Mouse (Mus musculus) limb, embryonic 13.5 days (tissue): ENCODE data around the gene Spats2l. TPM values are rescaled to one million over a fixed set of nuclear protein-coding genes. Genes with fewer than 3 reads are reported as not detected.
A peak's percentile ranks its signal among the peaks of the same experiment; 100 is the strongest.

Experiments used
- ATAC-seq: fragments of 200-750 bp; cut with Nextera tagmentation; 2 replicates; pipeline ENCODE4 v1.8.0; 2017; ENCODE audit warnings: low read depth, moderate number of reproducible peaks, moderate TSS enrichment; ENCODE audit not compliant: low FRiP score
- H3K27ac ChIP-seq: fragments of 300-500 bp; sonication (generic); 2 replicates; pipeline ENCODE4 v1.5.1; 2015; ENCODE audit warnings: inconsistent platforms, mild to moderate bottlenecking, moderate library complexity
- H3K27me3 ChIP-seq: fragments of 300-500 bp; sonication (generic); 2 replicates; pipeline ENCODE4 v1.6.1; 2015; ENCODE audit warnings: mild to moderate bottlenecking, inconsistent platforms
- H3K36me3 ChIP-seq: fragments of 300-500 bp; sonication (generic); 2 replicates; pipeline ENCODE4 v1.6.1; 2015; ENCODE audit warnings: inconsistent platforms, mild to moderate bottlenecking, moderate library complexity
- H3K4me1 ChIP-seq: fragments of 300-500 bp; sonication (generic); 2 replicates; pipeline ENCODE4 v1.6.1; 2015; ENCODE audit warnings: inconsistent platforms
- H3K4me2 ChIP-seq: fragments of 300-500 bp; sonication (generic); replicated peaks from 2 replicates; pipeline ENCODE4 v1.6.1; 2015; ENCODE audit warnings: inconsistent platforms, mild to moderate bottlenecking, moderate library complexity
- H3K4me3 ChIP-seq: fragments of 300-500 bp; sonication (generic); 2 replicates; pipeline ENCODE4 v1.5.1; 2015; ENCODE audit warnings: moderate library complexity, mild to moderate bottlenecking, inconsistent platforms
- H3K9ac ChIP-seq: fragments of 300-500 bp; sonication (generic); 2 replicates; pipeline ENCODE4 v1.6.1; 2015; ENCODE audit warnings: mild to moderate bottlenecking, inconsistent platforms
- H3K9me3 ChIP-seq: fragments of 300-500 bp; sonication (generic); 2 replicates; pipeline ENCODE4 v1.6.1; 2016; ENCODE audit warnings: inconsistent platforms
- WGBS: fragments of 180-500 bp; shearing (Covaris S2); methylation state at CpG from one replicate; pipeline ENCODE4 v1.1.7; 2015; 5-methylcytosine and 5-hydroxymethylcytosine counted together
- polyA plus RNA-seq: library from polyadenylated mRNA; unstranded; fragments of >200 nt; fragmentation: Nextera tagmentation; extraction: Ambion mirVana; gene quantifications from 2 replicates; pipeline ENCODE4 v1.2.1, GENCODE M21; 2015

Gene Spats2l
- polyA plus RNA-seq, 1 experiment from 2014 or later, result 191 TPM

DNA sequence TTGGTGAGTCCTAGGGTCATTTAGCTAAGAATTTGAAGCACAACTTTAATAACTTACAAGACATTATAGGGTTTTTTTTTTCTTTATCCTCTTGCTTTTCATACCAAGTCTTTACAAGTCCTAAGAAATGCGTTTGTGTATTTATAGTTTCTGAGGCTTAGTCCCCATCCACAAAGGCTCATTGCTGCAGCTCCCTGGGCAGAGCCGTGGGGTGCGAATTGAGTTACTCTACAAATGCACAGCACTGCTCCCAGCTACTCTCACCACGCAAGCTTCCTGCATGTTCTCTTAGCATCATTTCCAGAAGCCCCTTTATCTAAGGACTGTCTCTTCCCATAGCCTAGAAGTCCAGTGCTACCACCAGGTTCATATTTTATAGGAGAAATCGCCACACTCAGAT is 175.8 kb downstream of the Spats2l start:
- H3K4me3 ChIP-seq, result no peak overlapping the region
- no peak overlapping the region for H3K4me2 ChIP-seq
- peaks cover 21% of the 10 kb centered on the region for H3K4me1 ChIP-seq
- ATAC-seq, result no peak
- H3K36me3 ChIP-seq, result peaks cover 46% of the 10 kb centered on the region
- 65% methylated on average over 5 of the region's 5 CpGs for WGBS
- no peaks in the 10 kb centered on the region for H3K9me3 ChIP-seq
- no peaks in the 10 kb centered on the region for H3K27me3 ChIP-seq
- H3K9ac ChIP-seq, result no peak overlapping the region
- H3K27ac ChIP-seq, result no peak overlapping the region

DNA sequence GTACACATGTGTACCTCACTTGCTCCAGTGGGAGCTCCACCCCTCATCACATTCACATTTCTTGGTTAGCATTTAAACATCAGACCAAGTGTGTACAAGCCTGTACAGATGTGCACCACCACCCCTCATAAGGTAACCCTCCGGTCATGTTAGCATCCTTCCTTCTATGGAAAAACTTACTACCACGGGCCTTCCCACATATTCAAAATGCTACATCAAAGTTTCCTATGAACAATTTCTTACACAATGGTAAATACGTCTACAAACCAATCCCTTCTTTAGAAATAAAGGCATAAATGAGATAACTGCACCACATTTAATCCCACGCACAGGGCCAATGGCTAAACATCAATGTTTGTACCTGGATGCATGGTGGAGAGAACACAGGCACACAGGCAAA is 178.5 kb downstream of the Spats2l start:
- Histone ChIP-seq H3K4me2 (no peak overlapping the region), H3K36me3 (peaks cover 58% of the 10 kb centered on the region), H3K27me3 (no peaks in the 10 kb centered on the region), H3K9me3 (no peaks in the 10 kb centered on the region), H3K4me1 (peaks cover 20% of the 10 kb centered on the region), H3K9ac (no peak overlapping the region), H3K4me3 (no peak overlapping the region), H3K27ac (no peak overlapping the region)
- WGBS, result 94% methylated on average over 4 of the region's 4 CpGs
- no peak for ATAC-seq

DNA sequence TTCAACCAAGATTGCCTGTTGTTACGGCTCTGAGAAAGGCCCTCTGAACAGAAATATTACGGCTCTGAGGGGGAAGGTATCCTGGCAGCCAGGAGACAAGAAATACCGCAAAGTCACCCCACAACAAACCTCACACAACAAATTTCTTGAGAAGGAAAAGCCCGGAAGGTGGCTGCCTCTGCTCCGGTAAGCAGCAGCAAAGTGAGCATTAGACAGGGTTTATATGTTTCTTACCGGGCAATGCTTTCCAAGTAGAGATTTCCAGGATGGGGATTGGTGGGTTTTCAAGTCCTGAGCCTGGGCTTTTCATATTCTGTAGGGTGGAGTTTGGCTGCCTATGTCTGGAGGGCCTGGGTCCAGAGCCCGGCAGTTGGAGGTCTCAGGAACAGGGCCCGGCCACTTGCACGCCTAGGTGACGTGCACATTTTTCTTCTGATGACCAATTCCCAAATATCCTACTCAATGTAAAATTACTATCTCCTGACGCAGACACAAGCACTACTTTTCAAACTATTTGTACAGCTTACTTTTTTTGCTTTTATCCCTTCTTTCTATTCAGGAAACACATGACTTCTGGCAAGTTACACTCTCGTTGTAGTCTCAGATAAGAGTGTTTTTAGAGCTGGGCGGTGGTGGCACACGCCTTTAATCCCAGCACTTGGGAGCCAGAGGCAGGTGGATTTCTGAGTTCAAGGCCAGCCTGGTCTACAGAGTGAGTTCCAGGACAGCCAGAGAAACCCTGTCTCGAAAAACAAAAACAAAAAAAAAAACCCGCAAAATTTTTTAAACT is 179.8 kb downstream of the Spats2l start:
- Histone ChIP-seq H3K9me3 (no peaks in the 10 kb centered on the region), H3K4me1 (peaks cover 7% of the 10 kb centered on the region), H3K27me3 (no peaks in the 10 kb centered on the region), H3K27ac (no peak overlapping the region), H3K36me3 (peaks cover 63% of the 10 kb centered on the region), H3K9ac (no peak overlapping the region), H3K4me2 (no peak overlapping the region), H3K4me3 (no peak overlapping the region)
- no peak for ATAC-seq
- 88% methylated on average over 16 of the region's 16 CpGs for WGBS

DNA sequence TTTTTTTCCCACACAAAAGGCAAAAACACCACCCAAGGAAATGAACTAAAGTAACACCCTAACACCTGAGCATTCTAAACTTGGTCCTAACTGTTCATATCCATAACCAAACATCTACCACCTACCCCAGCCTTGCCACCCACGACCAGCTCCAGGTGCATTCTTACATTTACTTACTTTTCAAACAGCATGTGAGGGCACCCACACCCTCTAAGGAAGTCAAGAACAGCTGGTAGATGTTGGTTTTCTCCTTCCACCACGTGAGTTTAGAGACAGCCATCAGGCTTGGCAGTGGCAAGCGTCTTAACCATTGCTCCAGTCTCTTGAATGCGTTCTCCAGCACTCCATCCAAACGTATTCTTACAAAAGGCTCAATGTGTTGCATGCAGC is 180.4 kb downstream of the Spats2l start:
- Histone ChIP-seq H3K27me3 (no peaks in the 10 kb centered on the region), H3K36me3 (peaks cover 69% of the 10 kb centered on the region), H3K9me3 (no peaks in the 10 kb centered on the region), H3K9ac (no peak overlapping the region), H3K27ac (no peak overlapping the region), H3K4me1 (0 out of 2 replicates have a peak, but pooled peaks cover 4% of the 10 kb centered on the region), H3K4me2 (no peak overlapping the region), H3K4me3 (no peak overlapping the region)
- no peak for ATAC-seq
- WGBS, result 88% methylated on average over 5 of the region's 5 CpGs

DNA sequence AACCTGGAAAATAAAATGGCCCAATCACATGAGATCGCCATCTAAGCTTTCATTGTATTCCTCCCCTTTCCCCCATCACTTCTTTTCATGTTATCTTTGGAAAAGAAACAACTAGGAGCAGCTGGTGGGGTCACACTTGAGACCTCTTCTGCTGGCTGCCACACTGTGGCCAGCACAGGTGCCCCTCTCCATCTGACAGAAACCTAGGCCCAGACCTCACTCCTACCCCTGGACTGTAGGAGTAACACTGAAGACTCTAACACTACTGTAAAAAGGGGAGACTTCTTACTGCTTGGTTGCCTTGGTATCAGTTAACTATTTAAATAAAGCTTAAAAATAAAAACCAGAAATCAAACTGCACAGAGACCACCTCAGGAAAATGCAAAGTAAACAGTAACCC is 181.8 kb downstream of the Spats2l start:
- no peak overlapping the region for H3K9ac ChIP-seq
- ATAC-seq, result no peak
- no peak overlapping the region for H3K27ac ChIP-seq
- H3K9me3 ChIP-seq, result no peaks in the 10 kb centered on the region
- H3K4me2 ChIP-seq, result no peak overlapping the region
- H3K4me3 ChIP-seq, result no peak overlapping the region
- H3K36me3 ChIP-seq, result peaks cover 71% of the 10 kb centered on the region
- no peaks in the 10 kb centered on the region for H3K27me3 ChIP-seq
- 0 out of 2 replicates have a peak, but pooled peaks cover 4% of the 10 kb centered on the region for H3K4me1 ChIP-seq
- 97% methylated on average over 1 of the region's 1 CpGs for WGBS

DNA sequence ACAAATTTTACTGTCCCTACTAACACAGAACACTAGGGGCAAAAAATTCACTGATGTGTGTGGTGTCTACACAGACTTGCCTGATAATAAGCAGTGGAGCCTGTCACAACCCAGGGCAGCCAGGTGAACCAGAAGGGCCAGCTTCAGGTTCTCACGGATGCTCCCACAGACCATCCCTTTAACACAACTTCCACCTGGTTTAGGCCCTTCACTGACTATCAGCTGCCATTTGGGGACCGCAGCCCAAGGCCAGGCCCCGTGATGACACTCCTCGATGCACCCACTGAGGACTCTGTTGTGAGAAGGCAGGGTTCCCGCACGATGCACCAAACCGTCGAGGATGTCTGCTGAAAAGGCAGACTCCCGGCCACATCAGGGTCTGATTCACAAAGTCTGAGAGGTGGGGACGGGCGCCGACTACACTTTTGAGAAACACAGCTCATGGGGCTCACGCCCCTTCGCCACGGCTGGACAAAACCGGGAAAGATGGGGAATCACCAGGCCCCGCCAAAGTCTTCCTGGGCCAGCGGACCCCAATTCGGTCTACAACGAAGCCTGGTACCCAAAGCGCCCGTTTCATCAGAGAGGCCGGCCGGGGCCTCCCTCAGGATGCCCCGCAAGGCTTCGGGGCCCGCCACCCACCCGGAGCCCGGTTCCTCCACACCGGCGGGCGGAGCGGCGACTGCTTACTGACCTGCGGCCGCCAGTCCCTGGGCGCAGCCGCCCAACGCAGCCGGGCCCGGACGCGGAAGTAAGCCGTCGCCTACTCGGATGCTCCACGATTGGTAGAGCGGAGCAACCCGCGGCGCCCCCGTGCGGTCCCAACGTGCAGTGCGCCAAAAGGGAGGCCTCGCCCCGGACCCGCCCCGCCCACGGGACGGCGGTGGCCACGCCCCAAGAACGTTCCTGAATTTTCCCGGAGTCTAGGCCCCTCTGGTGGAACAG is 195.6 kb downstream of the Spats2l start:
- no peaks in the 10 kb centered on the region for H3K9me3 ChIP-seq
- under 1% methylated on average over 65 of the region's 65 CpGs for WGBS

DNA sequence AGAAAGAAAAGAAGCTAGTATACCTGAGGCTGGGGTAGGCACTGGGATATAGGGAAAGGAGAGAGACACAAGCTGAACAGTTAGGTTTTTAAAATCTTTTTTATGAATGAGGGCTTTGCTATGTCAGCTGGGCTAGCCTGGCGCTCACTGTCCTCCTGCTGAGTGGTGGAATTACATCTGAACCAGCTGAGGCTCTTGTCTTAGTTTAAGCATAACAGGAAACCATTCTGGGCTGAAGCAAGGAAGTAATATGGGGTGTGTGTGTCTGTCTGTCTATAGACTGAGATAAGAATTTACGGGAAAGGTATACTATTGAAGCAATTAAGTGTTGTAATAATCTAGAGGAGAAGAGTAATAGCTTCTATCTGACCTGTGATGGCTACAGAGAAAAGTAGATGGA is 197.6 kb downstream of the Spats2l start:
- Histone ChIP-seq H3K4me3 (no peak overlapping the region), H3K9me3 (no peaks in the 10 kb centered on the region), H3K4me2 (no peak overlapping the region), H3K4me1 (peaks cover 12% of the 10 kb centered on the region; the same call in 1 of the 2 replicates), H3K27ac (no peak overlapping the region), H3K9ac (no peak overlapping the region), H3K27me3 (no peaks in the 10 kb centered on the region), H3K36me3 (peaks cover 4% of the 10 kb centered on the region; the same call in 1 of the 2 replicates)
- ATAC-seq, result no peak
- WGBS, result 84% methylated on average over 2 of the region's 2 CpGs

More for the DNA sequence above, 195.6 kb downstream of the Spats2l start:
- Histone ChIP-seq H3K36me3 (peaks cover 19% of the 10 kb centered on the region), H3K9ac (peak overlapping the region; percentile 92), H3K4me2 (peak overlapping the region; percentile 79), H3K27me3 (no peaks in the 10 kb centered on the region), H3K4me3 (peak overlapping the region; percentile 81), H3K27ac (peak overlapping the region; percentile 61), H3K4me1 (peaks cover 12% of the 10 kb centered on the region; the same call in 1 of the 2 replicates)
- ATAC-seq, result peak; percentile 95

DNA sequence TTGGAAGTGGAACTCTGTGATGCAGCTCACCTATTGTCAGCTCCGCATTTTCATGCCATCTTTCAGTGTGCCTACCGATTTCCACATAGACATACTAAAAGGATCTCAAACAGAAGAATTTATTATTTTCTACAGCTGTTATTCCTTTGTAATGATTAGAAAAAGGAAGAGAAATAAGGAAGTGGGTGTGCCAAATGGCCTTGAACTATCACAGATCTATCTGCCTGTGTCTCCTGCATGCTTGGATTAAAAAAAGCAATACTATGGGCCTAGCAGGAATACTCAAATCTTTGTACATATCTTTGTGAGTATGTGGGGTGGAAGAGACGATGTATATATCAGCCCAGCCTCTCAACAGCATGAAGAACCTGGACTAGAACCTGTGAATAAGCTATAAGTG is 202.9 kb downstream of the Spats2l start:
- Histone ChIP-seq H3K4me3 (no peak overlapping the region), H3K27me3 (no peaks in the 10 kb centered on the region), H3K9me3 (no peaks in the 10 kb centered on the region), H3K9ac (no peak overlapping the region), H3K4me1 (no peaks in the 10 kb centered on the region), H3K27ac (no peak overlapping the region), H3K4me2 (no peak overlapping the region), H3K36me3 (no peaks in the 10 kb centered on the region)
- WGBS, result 92% methylated on average over 3 of the region's 3 CpGs
- no peak for ATAC-seq

DNA sequence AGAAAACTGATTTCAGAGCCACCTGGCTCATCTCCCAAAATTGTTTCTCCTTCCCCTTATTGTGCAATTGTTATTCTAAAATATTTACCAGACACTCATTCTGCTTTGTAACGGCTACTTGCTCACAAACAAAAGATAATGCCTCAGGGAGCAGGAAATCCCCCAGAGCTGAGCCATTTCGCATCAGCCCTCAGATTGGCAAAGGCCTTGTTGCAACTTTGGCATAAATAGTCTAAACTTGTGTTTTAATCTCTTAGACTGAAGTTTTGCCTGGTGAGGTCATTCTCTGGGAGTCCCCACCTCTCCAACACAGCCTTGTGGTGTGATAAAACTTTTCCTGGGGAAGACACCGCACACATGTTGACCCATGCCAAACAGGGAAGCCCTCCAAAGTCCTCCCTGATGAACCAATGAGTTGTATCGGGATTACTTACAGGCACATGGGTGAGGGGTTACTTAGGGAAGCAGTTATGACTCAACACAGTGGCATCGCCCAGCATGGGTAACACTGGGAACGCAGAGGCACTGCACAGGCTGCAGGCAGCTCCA is 215.2 kb downstream of the Spats2l start:
- WGBS, result 77% methylated on average over 6 of the region's 6 CpGs
- ATAC-seq, result no peak
- H3K4me3 ChIP-seq, result no peak overlapping the region
- no peaks in the 10 kb centered on the region for H3K36me3 ChIP-seq
- no peaks in the 10 kb centered on the region for H3K27me3 ChIP-seq
- no peak overlapping the region for H3K4me2 ChIP-seq
- no peaks in the 10 kb centered on the region for H3K4me1 ChIP-seq
- H3K27ac ChIP-seq, result no peak overlapping the region
- H3K9ac ChIP-seq, result no peak overlapping the region
- H3K9me3 ChIP-seq, result no peaks in the 10 kb centered on the region

DNA sequence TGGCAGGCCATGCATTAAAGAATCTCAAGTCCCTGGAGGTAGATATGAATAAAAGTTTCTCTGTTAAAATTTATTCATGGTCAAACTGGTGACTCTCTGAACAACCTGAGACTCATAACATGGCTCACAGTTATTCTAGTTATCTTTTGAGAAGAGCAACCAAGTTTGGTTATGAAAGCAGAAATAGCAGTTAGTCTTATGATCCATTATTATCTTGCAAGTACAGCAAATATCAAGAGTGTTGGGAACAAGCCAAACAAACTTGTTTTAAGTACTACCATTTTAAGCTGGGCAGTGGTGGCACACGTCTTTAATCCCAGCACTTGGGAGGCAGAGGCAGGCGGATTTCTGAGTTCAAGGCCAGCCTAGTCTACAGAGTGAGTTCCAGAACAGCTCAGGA is 217.3 kb downstream of the Spats2l start:
- H3K4me1 ChIP-seq, result peaks cover under 1% of the 10 kb centered on the region
- H3K9me3 ChIP-seq, result no peaks in the 10 kb centered on the region
- no peak overlapping the region for H3K4me2 ChIP-seq
- no peak overlapping the region for H3K4me3 ChIP-seq
- H3K9ac ChIP-seq, result no peak overlapping the region
- WGBS, result 75% methylated on average over 2 of the region's 2 CpGs
- H3K36me3 ChIP-seq, result no peaks in the 10 kb centered on the region
- H3K27ac ChIP-seq, result no peak overlapping the region
- no peaks in the 10 kb centered on the region for H3K27me3 ChIP-seq
- no peak for ATAC-seq

DNA sequence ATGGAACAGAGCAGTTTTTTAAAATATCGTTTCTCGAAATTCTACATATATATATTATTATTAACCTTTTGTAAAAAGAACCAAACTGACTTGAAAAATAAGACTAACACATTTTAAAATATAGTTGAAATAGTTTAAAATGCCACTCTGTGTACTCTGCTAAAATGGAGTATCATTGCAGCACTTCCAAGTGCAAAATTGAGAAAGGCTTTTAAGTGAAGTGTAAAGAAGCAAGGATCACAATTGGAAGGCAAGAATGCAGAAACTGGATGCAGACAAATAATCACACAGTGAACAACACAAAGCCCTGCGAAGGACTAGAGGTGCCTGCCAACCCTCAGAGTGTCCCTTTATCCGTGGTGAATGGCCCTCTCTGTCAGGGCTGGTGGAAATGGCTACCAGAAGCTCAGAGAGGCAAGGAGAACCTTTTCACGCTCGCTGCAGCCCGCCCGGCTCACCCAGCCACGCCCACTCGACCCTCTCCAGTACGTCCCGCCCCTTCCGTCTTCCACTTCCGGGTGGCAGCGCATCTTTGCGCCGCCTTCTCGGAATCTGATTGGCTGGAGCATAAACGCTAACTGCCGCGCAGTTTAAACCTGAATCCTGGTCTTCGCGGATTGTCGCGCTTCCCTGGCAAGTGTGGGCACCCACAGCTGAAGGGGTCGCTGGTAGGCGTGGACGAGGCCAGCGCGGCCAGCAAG is 221.6 kb downstream of the Spats2l start, which contains the start of gene Sgo2a:
Sgo2a (plus strand) TSS at position 540 of the 701 bp plus-strand sequence.
- peak within 1 kb of the TSS; percentile 93 for H3K4me3 ChIP-seq
- peak; percentile 98 for ATAC-seq

More for the DNA sequence above, 221.6 kb downstream of the Spats2l start, which contains the start of gene Sgo2a:
- H3K9me3 ChIP-seq, result no peaks in the 10 kb centered on the region
- H3K4me1 ChIP-seq, result peaks cover 17% of the 10 kb centered on the region
- peak within 1 kb of the TSS; percentile 79 for H3K9ac ChIP-seq
- H3K36me3 ChIP-seq, result peaks cover 3% of the 10 kb centered on the region; the same call in 1 of the 2 replicates
- H3K4me2 ChIP-seq, result peak within 1 kb of the TSS; percentile 90
- H3K27me3 ChIP-seq, result no peaks in the 10 kb centered on the region
- H3K27ac ChIP-seq, result peak within 1 kb of the TSS; percentile 72; the same call in 1 of the 2 replicates
- 6% methylated on average over 30 of the region's 30 CpGs for WGBS
